Mouse (Mus musculus) thymus, adult 2 months (tissue): ENCODE measurements around the gene Fxyd5. TPM values are rescaled to one million over a fixed set of nuclear protein-coding genes. Genes with fewer than 3 reads are reported as not detected.
A peak's percentile ranks its signal among the peaks of the same experiment; 100 is the strongest.

ENCODE experiments used
- DNase-seq: peaks from one replicate; pipeline ENCODE4 v3.0.0; 2021
- H3K27ac ChIP-seq: fragments of 200-500 bp; 2 replicates; pipeline ENCODE4 v1.5.1; 2012; ENCODE audit warnings: low read length, control low read depth; ENCODE audit not compliant: control insufficient read depth, insufficient read depth
- H3K27me3 ChIP-seq: fragments of 200-500 bp; 2 replicates; pipeline ENCODE4 v1.6.1; 2012; ENCODE audit warnings: mild to moderate bottlenecking, low read length, moderate library complexity, mixed read lengths; ENCODE audit not compliant: control insufficient read depth, insufficient read depth
- H3K36me3 ChIP-seq: fragments of 200-500 bp; 2 replicates; pipeline ENCODE4 v1.6.1; 2012; ENCODE audit warnings: mild to moderate bottlenecking, low read length, moderate library complexity; ENCODE audit not compliant: control insufficient read depth, insufficient read depth
- H3K4me1 ChIP-seq: fragments of 200-500 bp; replicated peaks from 2 replicates; pipeline ENCODE4 v1.6.1; 2012; ENCODE audit warnings: low read length; ENCODE audit not compliant: control insufficient read depth, insufficient read depth
- H3K4me3 ChIP-seq: fragments of 200-500 bp; 2 replicates; pipeline ENCODE4 v1.5.1; 2012; ENCODE audit warnings: mild to moderate bottlenecking, low read length, control low read depth, moderate library complexity; ENCODE audit not compliant: control insufficient read depth, insufficient read depth
- CTCF ChIP-seq: fragments of 200-500 bp; IDR thresholded peaks from 2 replicates; pipeline ENCODE4 v1.5.1; 2012; ENCODE audit warnings: mild to moderate bottlenecking, control low read depth, low read length, moderate library complexity, borderline replicate concordance; ENCODE audit not compliant: control insufficient read depth, poor library complexity, insufficient read depth; ENCODE audit errors: extremely low read depth
- POLR2A ChIP-seq: fragments of 200-500 bp; IDR thresholded peaks from 2 replicates; pipeline ENCODE4 v1.6.1; 2012; ENCODE audit warnings: mild to moderate bottlenecking, low read length, control low read depth, moderate library complexity; ENCODE audit not compliant: control insufficient read depth, poor library complexity, insufficient read depth; ENCODE audit errors: extremely low read depth
- WGBS: fragments of 180-500 bp; shearing (Covaris S2); methylation state at CpG from one replicate; pipeline ENCODE4 v1.1.7; 2018; 5-methylcytosine and 5-hydroxymethylcytosine counted together
- polyA plus RNA-seq: library from polyadenylated mRNA; depleted of rRNA; stranded (reverse); fragments of >200 nt; gene quantifications from 2 replicates; pipeline ENCODE4 v1.2.3, GENCODE M21; 2012

The Fxyd5 gene
- polyA plus RNA-seq, 1 experiment: 283 TPM

- Histone ChIP-seq H3K27ac (no peak overlapping the region), H3K36me3 (no peaks in the 10 kb centered on the region), H3K4me1 (no peaks in the 10 kb centered on the region), H3K27me3 (no peaks in the 10 kb centered on the region), H3K4me3 (no peak overlapping the region)
- no peak for TF ChIP-seq POLR2A
- TF ChIP-seq CTCF: no peak
- DNase-seq: no peak
- 96% methylated on average over 14 of the region's 14 CpGs for WGBS
Observed at GRCm38 (mm10) chr7:31069491-31069890, 27.2 kb upstream of the Fxyd5 start.

- 83% methylated on average over 5 of the region's 5 CpGs for WGBS
- TF ChIP-seq CTCF: no peak
- no peak for TF ChIP-seq POLR2A
- Histone ChIP-seq H3K4me1 (no peaks in the 10 kb centered on the region), H3K36me3 (no peaks in the 10 kb centered on the region), H3K4me3 (no peak overlapping the region), H3K27ac (no peak overlapping the region), H3K27me3 (no peaks in the 10 kb centered on the region)
- no peak for DNase-seq
Observed at GRCm38 (mm10) chr7:31067836-31068235, 25.6 kb upstream of the Fxyd5 start.

GRCm38 (mm10) chr7:31063074-31063560 is 20.8 kb upstream of the Fxyd5 start:
- 90% methylated on average over 12 of the region's 12 CpGs for WGBS
- H3K27me3 ChIP-seq: no peaks in the 10 kb centered on the region

GRCm38 (mm10) chr7:31060621-31061010 is 18.3 kb upstream of the Fxyd5 start:
- H3K4me1 ChIP-seq: no peaks in the 10 kb centered on the region
- no peaks in the 10 kb centered on the region for H3K36me3 ChIP-seq
- H3K27ac ChIP-seq: no peak overlapping the region
- WGBS: 92% methylated on average over 7 of the region's 7 CpGs
- H3K4me3 ChIP-seq: no peak overlapping the region
- H3K27me3 ChIP-seq: no peaks in the 10 kb centered on the region
- no peak for TF ChIP-seq POLR2A
- no peak for TF ChIP-seq CTCF
- DNase-seq: no peak

More at GRCm38 (mm10) chr7:31063074-31063560, 20.8 kb upstream of the Fxyd5 start:
- TF ChIP-seq CTCF (no peak), POLR2A (no peak)
- H3K27ac ChIP-seq: no peak overlapping the region
- DNase-seq: no peak
- H3K36me3 ChIP-seq: no peaks in the 10 kb centered on the region
- no peak overlapping the region for H3K4me3 ChIP-seq
- no peaks in the 10 kb centered on the region for H3K4me1 ChIP-seq

- WGBS: 88% methylated on average over 11 of the region's 11 CpGs
- DNase-seq: no peak
- H3K27ac ChIP-seq: no peak overlapping the region
- no peak for TF ChIP-seq CTCF
- TF ChIP-seq POLR2A: no peak
- no peak overlapping the region for H3K4me3 ChIP-seq
- H3K36me3 ChIP-seq: no peaks in the 10 kb centered on the region
- H3K4me1 ChIP-seq: no peaks in the 10 kb centered on the region
- H3K27me3 ChIP-seq: no peaks in the 10 kb centered on the region
Observed at GRCm38 (mm10) chr7:31059919-31060620, 17.8 kb upstream of the Fxyd5 start.

GRCm38 (mm10) chr7:31059108-31059507 is 16.8 kb upstream of the Fxyd5 start, which contains the start of gene Lgi4:
TSS of gene Lgi4 (plus strand) at chr7:31059342.
- WGBS: 4% methylated on average over 2 of the region's 2 CpGs
- H3K27ac ChIP-seq: no peak within 1 kb of the TSS
- H3K4me3 ChIP-seq: no peak within 1 kb of the TSS

More at GRCm38 (mm10) chr7:31059108-31059507, 16.8 kb upstream of the Fxyd5 start, which contains the start of gene Lgi4:
- no peak for TF ChIP-seq POLR2A
- TF ChIP-seq CTCF: peak; percentile 92
- H3K27me3 ChIP-seq: no peaks in the 10 kb centered on the region
- peak; percentile 75 for DNase-seq
- no peaks in the 10 kb centered on the region for H3K36me3 ChIP-seq
- H3K4me1 ChIP-seq: no peaks in the 10 kb centered on the region
